Mouse (Mus musculus): ENCODE data around the gene Zfp764.
A peak's percentile ranks its signal among the peaks of the same experiment; 100 is the strongest.
"Not testable (repeated sequence)": the region's sequence is repeated elsewhere in the genome, so short reads cannot be mapped to it uniquely, and the experiment has no call there.

- not testable (repeated sequence) for TF ChIP-seq EP300 (IDR thresholded peaks at IDR 0.05)
- peak; percentile 88 for TF ChIP-seq CTCF (IDR thresholded peaks at IDR 0.05)
Observed at GRCm38 (mm10) chr7:127362418-127362817, 44.2 kb downstream of the Zfp764 start.

Measured in lung, postnatal 0 days (tissue).